Mouse (Mus musculus) kidney, postnatal 4 days (tissue): Measurements from ENCODE around the gene Larp4.
"Not testable (repeated sequence)": the region's sequence is repeated elsewhere in the genome, so short reads cannot be mapped to it uniquely, and the experiment has no call there.

Experiments used
- DNase-seq, 2 experiments: peaks; one replicate each; pipeline ENCODE4 v3.0.0; 2021; ENCODE audit warnings: mixed read lengths in 2 of 2

The Larp4 gene

GRCm38 (mm10) chr15:99969765-99970164 is at the start of gene Larp4:
Gene Larp4 (plus strand): TSS chr15:99970065.
- not testable (repeated sequence) for DNase-seq

GRCm38 (mm10) chr15:99931231-99931630 is 38.6 kb upstream of the Larp4 start:
- DNase-seq: no peak

GRCm38 (mm10) chr15:99934501-99934900 is 35.4 kb upstream of the Larp4 start:
- no peak for DNase-seq

- no peak for DNase-seq
These were observed 33.2 kb upstream of the Larp4 start for GRCm38 (mm10) chr15:99936659-99937058.

- DNase-seq: no peak
These were observed 32.0 kb upstream of the Larp4 start for GRCm38 (mm10) chr15:99937841-99938240.

- DNase-seq: peak; percentile 15 to 31
These were observed 29.4 kb upstream of the Larp4 start for GRCm38 (mm10) chr15:99940426-99940825.

- no peak for DNase-seq
These were observed 28.8 kb upstream of the Larp4 start for GRCm38 (mm10) chr15:99940970-99941630.

GRCm38 (mm10) chr15:99955324-99955723 is 14.5 kb upstream of the Larp4 start:
- DNase-seq: no peak

- no peak for DNase-seq
These were observed 4.6 kb upstream of the Larp4 start for GRCm38 (mm10) chr15:99965103-99965775.

- no peak for DNase-seq
These were observed 2.9 kb upstream of the Larp4 start, which contains the start of gene Fam186a for GRCm38 (mm10) chr15:99966961-99967360. Gene Fam186a (minus strand): TSS chr15:99967061.

- DNase-seq: no peak
These were observed 741 bp downstream of the Larp4 start for GRCm38 (mm10) chr15:99970606-99971005.

- DNase-seq: peak; percentile 96 to 98
These were observed 2.6 kb downstream of the Larp4 start for GRCm38 (mm10) chr15:99972361-99972988.

- DNase-seq: peak; percentile 82 to 90
These were observed 3.4 kb downstream of the Larp4 start for GRCm38 (mm10) chr15:99972989-99973911.

GRCm38 (mm10) chr15:99974476-99975220 is 4.8 kb downstream of the Larp4 start:
- no peak for DNase-seq

- not testable (repeated sequence) for DNase-seq
These were observed 6.3 kb downstream of the Larp4 start for GRCm38 (mm10) chr15:99976121-99976520.

GRCm38 (mm10) chr15:99979266-99979665 is 9.4 kb downstream of the Larp4 start:
- no peak for DNase-seq

GRCm38 (mm10) chr15:99979715-99980114 is 9.8 kb downstream of the Larp4 start:
- DNase-seq: no peak

- no peak for DNase-seq
These were observed 23.2 kb downstream of the Larp4 start for GRCm38 (mm10) chr15:99993100-99993499.

- DNase-seq: no peak
These were observed 27.4 kb downstream of the Larp4 start for GRCm38 (mm10) chr15:99997114-99997804.

GRCm38 (mm10) chr15:99999390-99999789 is 29.5 kb downstream of the Larp4 start:
- no peak for DNase-seq

GRCm38 (mm10) chr15:100004677-100005273 is 34.9 kb downstream of the Larp4 start:
- no peak for DNase-seq
